Mouse (Mus musculus) heart, postnatal 10 days (tissue): ENCODE measurements around the gene Calcoco2. TPM values are rescaled to one million over a fixed set of nuclear protein-coding genes. Genes with fewer than 3 reads are reported as not detected.

ENCODE experiments used
- total RNA-seq, 2 experiments: library from RNA; stranded (reverse); gene quantifications; 2 replicates each; pipeline ENCODE4 v1.2.3; 2021

Gene Calcoco2
- total RNA-seq, 2 experiments from 2014 or later, result not detected

Other genes with a start within 250 kb of the Calcoco2 start
- gene B4galnt2, start 197.1 kb downstream of the Calcoco2 start, total RNA-seq, result not detected
- gene Igf2bp1, start 106.0 kb downstream of the Calcoco2 start, total RNA-seq, result under 1 TPM; 0.45 to 0.72 TPM
- gene Gip, start 87.4 kb downstream of the Calcoco2 start, total RNA-seq, result not detected
- gene Snf8, start 77.1 kb downstream of the Calcoco2 start, total RNA-seq, result 10 to 100 TPM; 54.3 to 56.9 TPM
- 10 to 100 TPM; 41.6 to 46.4 TPM for gene Ube2z, start 46.6 kb downstream of the Calcoco2 start, total RNA-seq
- 1,000 to 10,000 TPM; 2,962 to 2,967 TPM for gene Atp5g1, start 36.3 kb downstream of the Calcoco2 start, total RNA-seq
- not detected for gene Ttll6, start 21.8 kb upstream of the Calcoco2 start, total RNA-seq
- not detected for gene Hoxb13, start 82.4 kb upstream of the Calcoco2 start, total RNA-seq
- not detected for gene Hoxb9, start 159.5 kb upstream of the Calcoco2 start, total RNA-seq
- gene Hoxb8, start 169.9 kb upstream of the Calcoco2 start, total RNA-seq, result not detected
- not detected for gene Hoxb7, start 174.7 kb upstream of the Calcoco2 start, total RNA-seq
- not detected for gene Hoxb6, start 180.5 kb upstream of the Calcoco2 start, total RNA-seq
- gene Hoxb5, start 191.4 kb upstream of the Calcoco2 start, total RNA-seq, result under 1 TPM; 0.45 to 0.62 TPM
- 1 to 10 TPM; 1.1 TPM for gene Hoxb4, start 206.3 kb upstream of the Calcoco2 start, total RNA-seq
- gene Hoxb3, start 211.4 kb upstream of the Calcoco2 start, total RNA-seq, result 1 to 10 TPM; 1.1 TPM
- gene Hoxb2, start 238.6 kb upstream of the Calcoco2 start, total RNA-seq, result 1 to 10 TPM; 1.6 to 1.7 TPM